Mouse (Mus musculus) kidney, adult 18-20 months (tissue): ENCODE data around the gene Erich4.

Experiments
- DNase-seq: peaks from one replicate; pipeline ENCODE4 v3.0.0; 2021

Erich4 gene

DNA sequence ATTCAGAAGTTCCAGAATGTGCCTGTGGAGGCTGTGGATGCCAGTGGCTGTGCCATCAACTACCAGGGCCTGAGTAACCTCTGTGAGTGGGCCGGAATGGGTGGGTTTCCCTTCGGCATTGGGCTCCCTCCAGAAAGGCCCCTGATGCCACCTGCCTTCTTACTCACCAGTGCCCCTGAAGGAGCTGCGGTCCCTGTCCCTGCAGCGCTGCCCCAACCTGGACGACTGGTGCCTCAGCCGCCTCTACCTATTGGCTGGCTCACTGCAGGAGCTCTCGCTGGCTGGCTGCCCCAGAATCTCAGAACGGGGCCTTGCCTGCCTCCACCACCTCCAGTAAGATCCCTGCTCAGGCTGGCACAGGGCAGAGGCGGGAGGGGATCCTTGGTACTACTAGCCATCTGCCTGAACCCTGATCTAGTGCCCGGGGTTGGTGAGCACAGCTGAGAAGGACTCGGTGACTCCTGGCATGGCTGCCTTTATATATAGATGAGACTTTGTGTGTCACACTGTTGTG is 8.2 kb upstream of the Erich4 start:
- DNase-seq: no peak

GRCm38 (mm10) chr7:25620751-25621150 is 5.1 kb upstream of the Erich4 start:
- DNase-seq: no peak

DNA sequence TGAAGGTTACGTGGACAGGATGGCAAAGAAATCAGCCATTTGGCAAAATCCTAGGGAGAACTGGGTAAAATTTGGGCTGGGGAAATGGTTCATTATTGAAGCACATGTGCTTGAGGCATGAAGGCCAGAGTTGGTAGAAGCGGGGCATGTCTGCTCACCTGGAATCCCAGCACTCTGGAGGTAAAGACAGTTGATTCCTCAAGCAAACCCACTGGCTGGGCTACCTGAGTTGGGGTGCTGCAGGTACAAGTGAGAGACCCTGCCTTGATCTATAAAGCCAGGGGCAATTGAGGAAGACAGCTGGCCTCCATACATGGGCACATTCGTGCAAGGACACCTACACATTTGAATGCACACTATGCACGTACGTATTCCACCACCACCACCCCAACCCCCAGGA is 4.4 kb upstream of the Erich4 start:
- DNase-seq: no peak

GRCm38 (mm10) chr7:25619722-25619991 is 4.0 kb upstream of the Erich4 start:
- DNase-seq: no peak

DNA sequence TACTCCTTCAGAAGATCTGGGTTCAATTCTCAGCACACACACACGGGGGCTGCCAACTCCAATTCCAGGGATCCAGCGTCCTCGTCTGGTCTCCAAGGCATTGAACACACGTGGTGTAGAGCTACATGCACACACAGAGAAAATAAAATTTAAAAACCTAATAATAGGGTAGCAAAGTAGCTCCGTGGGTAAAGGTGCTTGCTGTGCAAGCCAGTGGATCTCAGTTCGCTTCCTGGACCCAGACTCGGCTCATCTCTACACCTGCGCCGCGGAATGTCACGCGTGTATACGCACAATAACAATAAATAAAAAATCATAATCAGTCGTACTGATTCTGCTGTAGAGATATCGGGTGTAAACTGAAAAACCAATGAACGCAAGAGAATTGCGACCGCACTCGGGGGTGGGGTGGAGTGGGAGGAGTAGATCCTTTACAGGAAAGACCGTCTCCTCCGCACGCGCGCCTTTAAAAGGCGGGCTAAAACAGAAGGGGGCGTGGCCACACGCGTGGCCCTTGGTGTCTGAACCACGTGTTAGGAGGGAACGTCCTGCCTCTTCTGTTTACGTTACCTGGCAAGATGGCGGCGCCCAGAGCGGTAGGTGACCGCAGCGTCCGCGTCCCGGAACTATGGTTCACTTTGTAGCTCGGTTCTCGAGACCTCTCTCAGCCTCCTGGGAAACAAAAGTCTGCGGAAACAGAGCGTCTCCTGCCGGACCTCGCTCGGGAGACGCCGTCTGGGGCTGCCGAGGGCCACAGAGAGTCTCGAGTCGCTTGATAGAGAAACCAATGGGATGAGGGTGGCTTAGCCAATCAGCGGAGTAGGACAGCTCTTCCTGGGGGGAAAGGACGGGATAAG is 3.4 kb upstream of the Erich4 start, which contains the start of gene Dmac2:
Gene Dmac2 (plus strand): TSS at position 550 of the 857 bp plus-strand sequence.
- peak; percentile 96 for DNase-seq

GRCm38 (mm10) chr7:25617376-25618160 is 1.9 kb upstream of the Erich4 start:
- no peak for DNase-seq

GRCm38 (mm10) chr7:25614831-25615705 is 624 bp downstream of the Erich4 start:
- DNase-seq: peak; percentile 67

- DNase-seq: no peak
Observed at GRCm38 (mm10) chr7:25614086-25614485, 1.6 kb downstream of the Erich4 start.

- DNase-seq: peak; percentile 2
Observed at GRCm38 (mm10) chr7:25611501-25611900, 4.2 kb downstream of the Erich4 start.

- no peak for DNase-seq
Observed at GRCm38 (mm10) chr7:25610056-25610455, 5.6 kb downstream of the Erich4 start.

GRCm38 (mm10) chr7:25607196-25607595 is 8.5 kb downstream of the Erich4 start:
- DNase-seq: peak; percentile 52

DNA sequence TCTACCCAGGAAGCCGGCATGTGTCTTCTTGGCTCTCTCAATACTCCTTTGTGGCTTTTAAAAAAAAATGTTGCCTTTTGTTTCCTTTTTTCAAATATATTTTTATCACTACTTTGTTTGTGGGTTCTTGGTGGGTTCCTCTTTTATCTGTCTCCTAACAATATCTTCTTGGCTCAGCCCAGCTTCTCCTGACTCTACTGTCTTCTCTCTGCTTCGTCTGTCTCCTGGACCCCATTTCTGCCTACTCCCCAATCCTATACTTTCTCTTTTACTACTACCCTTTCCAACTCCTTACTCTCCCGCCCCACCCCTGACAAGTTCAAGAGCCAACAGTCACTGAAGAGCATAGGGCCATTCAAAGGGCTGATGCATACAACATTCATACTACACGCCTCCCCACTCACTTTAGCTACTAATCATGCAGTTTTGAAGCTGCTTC is 9.0 kb downstream of the Erich4 start:
- DNase-seq: no peak

GRCm38 (mm10) chr7:25601346-25601745 is 14.3 kb downstream of the Erich4 start:
- DNase-seq: no peak

- DNase-seq: no peak
Observed at GRCm38 (mm10) chr7:25600666-25601065, 15.0 kb downstream of the Erich4 start.

DNA sequence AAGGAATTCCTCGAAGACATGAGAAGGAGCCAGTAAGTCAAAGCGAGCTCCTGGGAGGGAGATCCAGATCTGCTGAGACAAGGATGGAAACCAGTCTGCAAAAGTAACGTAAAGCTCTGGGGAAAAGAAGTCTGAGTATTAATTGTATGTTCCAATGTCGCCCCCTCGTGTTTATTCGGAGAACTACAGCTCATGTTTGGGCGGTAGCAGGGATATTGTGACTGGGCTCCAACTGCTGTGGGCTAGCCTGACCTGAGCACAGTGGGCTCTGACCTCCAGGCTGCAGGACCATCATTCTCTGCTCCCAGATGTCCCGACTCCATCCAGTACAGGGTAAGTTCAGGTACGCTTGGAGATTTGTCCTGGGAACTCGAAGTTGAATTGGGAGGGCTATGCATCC is 16.0 kb downstream of the Erich4 start:
- peak; percentile 85 for DNase-seq

GRCm38 (mm10) chr7:25593859-25594258 is 21.8 kb downstream of the Erich4 start:
- no peak for DNase-seq

DNA sequence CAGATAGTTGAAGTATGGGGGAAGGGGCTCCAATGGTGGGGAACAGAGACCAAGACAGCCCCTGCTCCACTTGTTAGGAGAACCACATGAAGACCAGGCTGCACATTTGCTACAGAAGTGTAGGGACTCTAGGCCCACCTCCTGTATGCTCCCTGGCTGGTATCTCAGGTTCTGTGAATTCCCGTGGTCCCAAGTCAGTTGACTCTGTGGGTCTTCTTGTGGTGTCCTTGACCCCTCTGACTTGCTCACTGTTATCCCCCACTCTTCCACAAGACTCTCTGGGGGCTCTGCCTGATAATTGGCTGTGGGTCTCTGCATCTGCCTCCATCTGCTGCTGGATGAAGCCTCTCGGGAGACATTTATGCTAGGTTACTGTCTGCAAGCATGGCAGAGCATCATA is 24.5 kb downstream of the Erich4 start:
- DNase-seq: no peak

DNA sequence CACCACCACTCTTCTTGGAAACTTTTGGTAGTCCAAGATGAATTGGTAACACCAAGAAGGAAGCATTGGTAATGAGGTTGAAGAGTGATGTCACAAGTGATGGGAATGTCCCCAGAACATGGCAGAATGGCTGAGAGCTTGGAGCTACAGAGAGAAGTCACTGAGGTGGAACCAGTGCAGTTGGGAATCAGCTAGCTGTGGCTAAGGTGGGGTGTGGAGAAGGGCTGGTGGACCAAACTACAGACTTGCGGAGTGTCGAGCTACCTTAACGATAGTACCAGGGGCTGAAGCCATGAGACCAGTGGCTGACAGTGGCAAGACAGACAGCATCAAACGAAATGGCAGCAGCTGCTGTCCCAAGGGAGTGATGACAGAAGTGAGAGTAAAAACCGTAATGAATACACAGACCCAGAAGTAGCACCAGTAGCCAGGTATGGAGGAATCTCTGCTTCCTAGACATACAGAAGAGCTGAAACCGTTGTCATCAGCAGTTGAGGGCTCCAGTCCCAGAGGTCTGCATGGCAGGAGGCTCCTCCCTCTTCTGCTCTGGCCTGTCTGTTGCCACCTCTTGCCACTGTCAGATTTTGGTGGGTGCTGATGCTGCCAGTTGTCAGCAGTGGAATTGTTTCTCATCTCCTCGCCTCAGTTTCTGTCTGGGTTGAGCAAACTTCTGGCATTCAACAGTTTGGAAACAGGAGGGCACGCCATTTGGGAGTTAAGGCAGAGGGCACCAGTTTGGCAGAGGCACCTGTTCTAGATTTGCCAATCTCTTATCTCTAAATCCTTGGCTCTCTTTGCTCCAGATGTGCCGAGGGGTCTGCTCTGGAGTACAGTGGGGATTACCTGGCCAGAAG is 30.1 kb downstream of the Erich4 start:
- DNase-seq: no peak

DNA sequence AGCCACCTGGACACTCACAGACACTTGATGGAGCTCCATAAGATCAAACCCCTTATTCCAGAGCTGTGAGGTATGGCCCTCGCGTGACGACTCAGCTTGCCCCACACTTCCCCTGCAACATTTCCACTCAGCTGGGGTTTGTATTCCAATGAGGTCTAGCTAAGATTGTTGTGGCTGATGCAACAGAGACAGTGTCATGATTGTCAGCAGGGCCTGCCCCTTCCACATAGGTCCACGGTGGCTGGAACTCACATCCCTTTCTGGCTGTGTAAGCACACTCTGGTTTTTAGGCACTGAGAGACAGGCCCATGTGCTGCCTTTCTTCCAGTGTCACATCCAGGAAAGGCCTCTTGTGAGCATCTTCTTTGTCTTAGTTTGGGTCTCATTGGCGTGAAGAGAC is 31.0 kb downstream of the Erich4 start:
- DNase-seq: no peak

DNA sequence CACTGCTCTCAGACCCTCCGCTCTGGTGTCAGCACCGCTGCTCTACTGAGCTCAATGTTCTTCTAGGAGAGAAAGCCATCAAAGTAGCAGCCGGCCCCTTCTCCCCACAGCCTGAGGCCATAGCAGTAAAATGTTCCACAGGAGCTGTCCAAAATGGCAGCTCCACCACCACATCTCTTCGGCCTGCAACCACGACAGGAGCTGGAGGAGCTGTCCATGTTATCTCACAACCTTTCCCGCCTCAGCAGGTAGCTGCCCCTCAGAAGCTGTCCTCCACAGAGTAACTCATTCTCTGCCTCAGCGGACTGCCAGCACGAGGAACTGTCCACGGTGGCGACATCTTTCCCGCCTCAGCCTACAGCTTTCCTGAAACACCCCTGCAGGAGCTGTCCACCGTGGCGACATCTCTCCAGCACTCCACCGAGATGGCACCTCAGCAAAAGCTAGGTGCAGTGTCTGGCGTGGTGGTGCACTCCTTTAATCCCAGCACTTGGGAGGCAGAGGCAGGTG is 33.3 kb downstream of the Erich4 start:
- no peak for DNase-seq

- DNase-seq: no peak
Observed at GRCm38 (mm10) chr7:25579441-25579840, 36.3 kb downstream of the Erich4 start.
